Mouse (Mus musculus): ENCODE data around the gene Gm2115. TPM values are rescaled to one million over a fixed set of nuclear protein-coding genes. Genes with fewer than 3 reads are reported as not detected.

Gm2115 gene
- polyA plus RNA-seq, 1 experiment from 2014 or later, result 0.97 TPM

DNA sequence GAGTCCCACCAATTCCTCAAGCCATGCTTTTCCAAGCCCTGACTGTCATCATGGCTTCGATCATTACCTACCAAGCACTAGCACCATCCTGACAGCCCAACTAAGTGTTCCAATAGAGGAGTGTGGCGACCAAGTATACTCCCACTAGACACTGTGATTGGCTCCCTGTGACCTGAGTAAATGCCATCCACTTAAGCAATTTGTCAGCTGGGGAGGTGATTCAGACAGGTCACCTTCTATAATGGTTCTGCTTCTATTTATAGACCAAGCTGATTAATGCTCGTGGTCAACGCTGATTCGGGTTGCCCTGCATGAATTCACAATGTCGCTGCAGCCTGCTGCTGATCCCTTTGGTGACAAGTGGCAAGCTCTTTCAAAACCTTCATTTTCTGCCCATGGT is 37.4 kb downstream of the Gm2115 start:
- Histone ChIP-seq H3K4me3 (replicated peaks; ENCODE audit: low read depth, low read length) (no peak overlapping the region), H3K27ac (replicated peaks; ENCODE audit: low read depth, low read length) (no peak overlapping the region), H3K4me1 (ENCODE audit: control insufficient read depth, insufficient read depth, low read length) (no peaks in the 10 kb centered on the region), H3K4me2 (ENCODE audit: low read length) (no peak overlapping the region), H3K36me3 (ENCODE audit: control insufficient read depth, insufficient read depth, low read length) (no peaks in the 10 kb centered on the region), H3K9me3 (ENCODE audit: control insufficient read depth, low read length) (no peaks in the 10 kb centered on the region), H3K9ac (replicated peaks; ENCODE audit: low read length) (no peak overlapping the region), H3K27me3 (ENCODE audit: control insufficient read depth, insufficient read depth, low read length) (no peaks in the 10 kb centered on the region)
- no peak for DNase-seq
- 77% methylated on average over 6 of the region's 6 CpGs for WGBS
- no peak for ATAC-seq (ENCODE audit: low FRiP score, low TSS enrichment)

- no peaks in the 10 kb centered on the region for H3K36me3 ChIP-seq (ENCODE audit: control insufficient read depth, insufficient read depth, low read length)
Measured at GRCm38 (mm10) chr7:84577034-84577433, 48.3 kb downstream of the Gm2115 start.

DNA sequence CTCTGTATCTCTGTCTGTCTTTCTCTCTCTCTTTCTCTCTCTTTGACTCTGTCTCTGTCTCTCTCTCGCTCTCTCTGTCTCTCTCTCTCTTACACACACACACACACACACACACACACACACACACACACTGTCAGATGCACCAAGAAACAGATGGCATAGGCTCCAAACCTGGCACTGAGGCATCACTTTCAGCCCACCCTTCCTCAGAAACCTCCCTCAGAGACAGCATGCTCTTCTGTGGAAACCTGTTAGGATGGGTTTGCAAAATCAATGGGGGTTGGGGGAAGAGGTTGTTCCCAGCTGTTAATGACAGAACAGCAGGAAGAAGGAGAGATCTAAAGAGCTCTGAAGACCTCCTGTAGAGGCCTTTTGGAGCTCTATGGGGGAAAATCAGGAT is 50.1 kb downstream of the Gm2115 start:
- Histone ChIP-seq H3K4me3 (replicated peaks; ENCODE audit: low read depth, low read length) (no peak overlapping the region), H3K4me2 (ENCODE audit: low read length) (no peak overlapping the region), H3K4me1 (ENCODE audit: control insufficient read depth, insufficient read depth, low read length) (no peaks in the 10 kb centered on the region), H3K9me3 (ENCODE audit: control insufficient read depth, low read length) (no peaks in the 10 kb centered on the region), H3K9ac (replicated peaks; ENCODE audit: low read length) (no peak overlapping the region), H3K36me3 (ENCODE audit: control insufficient read depth, insufficient read depth, low read length) (no peaks in the 10 kb centered on the region), H3K27ac (replicated peaks; ENCODE audit: low read depth, low read length) (no peak overlapping the region), H3K27me3 (ENCODE audit: control insufficient read depth, insufficient read depth, low read length) (no peaks in the 10 kb centered on the region)
- WGBS, result 75% methylated on average over 1 of the region's 1 CpGs
- ATAC-seq (ENCODE audit: low FRiP score, low TSS enrichment) (no peak), DNase-seq (no peak)

More at GRCm38 (mm10) chr7:84577034-84577433, 48.3 kb downstream of the Gm2115 start:
- WGBS, result 82% methylated on average over 2 of the region's 2 CpGs
- Histone ChIP-seq H3K27ac (replicated peaks; ENCODE audit: low read depth, low read length) (no peak overlapping the region), H3K9me3 (ENCODE audit: control insufficient read depth, low read length) (no peaks in the 10 kb centered on the region), H3K4me2 (ENCODE audit: low read length) (no peak overlapping the region), H3K27me3 (ENCODE audit: control insufficient read depth, insufficient read depth, low read length) (no peaks in the 10 kb centered on the region), H3K4me1 (ENCODE audit: control insufficient read depth, insufficient read depth, low read length) (no peaks in the 10 kb centered on the region), H3K9ac (replicated peaks; ENCODE audit: low read length) (no peak overlapping the region), H3K4me3 (replicated peaks; ENCODE audit: low read depth, low read length) (no peak overlapping the region)
- DNase-seq, result no peak
- peak; percentile 34; the same call in 1 of the 2 replicates for ATAC-seq (ENCODE audit: low FRiP score, low TSS enrichment)

DNA sequence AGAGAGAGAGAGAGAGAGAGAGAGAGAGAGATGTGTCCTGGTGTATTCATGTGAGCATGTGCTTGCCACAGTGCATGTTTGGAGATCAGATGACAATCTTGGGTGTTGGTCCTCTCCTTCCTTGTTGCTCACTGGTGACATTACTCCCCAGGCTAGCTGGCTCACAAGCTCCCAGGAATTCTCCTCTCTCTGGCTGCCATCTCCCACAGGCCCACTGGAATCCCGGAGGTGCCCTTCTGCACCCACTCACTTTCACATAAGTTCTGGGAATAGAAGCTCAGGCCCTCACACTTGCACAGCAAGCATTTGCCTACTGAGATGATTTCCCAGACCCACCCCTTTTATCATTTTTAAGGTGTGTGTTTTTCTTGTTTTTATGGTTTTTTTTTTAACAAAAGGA is 51.0 kb downstream of the Gm2115 start:
- no peak overlapping the region for H3K4me2 ChIP-seq (ENCODE audit: low read length)

GRCm38 (mm10) chr7:84585086-84585485 is 56.3 kb downstream of the Gm2115 start:
- 93% methylated on average over 4 of the region's 4 CpGs for WGBS
- H3K36me3 ChIP-seq (ENCODE audit: control insufficient read depth, insufficient read depth, low read length), result no peaks in the 10 kb centered on the region
- ATAC-seq (ENCODE audit: low FRiP score, low TSS enrichment), result no peak
- no peaks in the 10 kb centered on the region for H3K4me1 ChIP-seq (ENCODE audit: control insufficient read depth, insufficient read depth, low read length)
- H3K9ac ChIP-seq (replicated peaks; ENCODE audit: low read length), result no peak overlapping the region
- H3K27me3 ChIP-seq (ENCODE audit: control insufficient read depth, insufficient read depth, low read length), result no peaks in the 10 kb centered on the region
- no peaks in the 10 kb centered on the region for H3K9me3 ChIP-seq (ENCODE audit: control insufficient read depth, low read length)
- no peak overlapping the region for H3K4me3 ChIP-seq (replicated peaks; ENCODE audit: low read depth, low read length)
- H3K27ac ChIP-seq (replicated peaks; ENCODE audit: low read depth, low read length), result no peak overlapping the region
- DNase-seq, result no peak
- H3K4me2 ChIP-seq (ENCODE audit: low read length), result no peak overlapping the region

More for the DNA sequence above, 51.0 kb downstream of the Gm2115 start:
- H3K36me3 ChIP-seq (ENCODE audit: control insufficient read depth, insufficient read depth, low read length), result no peaks in the 10 kb centered on the region
- H3K4me1 ChIP-seq (ENCODE audit: control insufficient read depth, insufficient read depth, low read length), result no peaks in the 10 kb centered on the region
- H3K9me3 ChIP-seq (ENCODE audit: control insufficient read depth, low read length), result no peaks in the 10 kb centered on the region
- H3K27me3 ChIP-seq (ENCODE audit: control insufficient read depth, insufficient read depth, low read length), result no peaks in the 10 kb centered on the region
- ATAC-seq (ENCODE audit: low FRiP score, low TSS enrichment) (no peak), DNase-seq (no peak)
- no peak overlapping the region for H3K4me3 ChIP-seq (replicated peaks; ENCODE audit: low read depth, low read length)
- 95% methylated on average over 1 of the region's 1 CpGs for WGBS
- H3K9ac ChIP-seq (replicated peaks; ENCODE audit: low read length), result no peak overlapping the region
- no peak overlapping the region for H3K27ac ChIP-seq (replicated peaks; ENCODE audit: low read depth, low read length)

DNA sequence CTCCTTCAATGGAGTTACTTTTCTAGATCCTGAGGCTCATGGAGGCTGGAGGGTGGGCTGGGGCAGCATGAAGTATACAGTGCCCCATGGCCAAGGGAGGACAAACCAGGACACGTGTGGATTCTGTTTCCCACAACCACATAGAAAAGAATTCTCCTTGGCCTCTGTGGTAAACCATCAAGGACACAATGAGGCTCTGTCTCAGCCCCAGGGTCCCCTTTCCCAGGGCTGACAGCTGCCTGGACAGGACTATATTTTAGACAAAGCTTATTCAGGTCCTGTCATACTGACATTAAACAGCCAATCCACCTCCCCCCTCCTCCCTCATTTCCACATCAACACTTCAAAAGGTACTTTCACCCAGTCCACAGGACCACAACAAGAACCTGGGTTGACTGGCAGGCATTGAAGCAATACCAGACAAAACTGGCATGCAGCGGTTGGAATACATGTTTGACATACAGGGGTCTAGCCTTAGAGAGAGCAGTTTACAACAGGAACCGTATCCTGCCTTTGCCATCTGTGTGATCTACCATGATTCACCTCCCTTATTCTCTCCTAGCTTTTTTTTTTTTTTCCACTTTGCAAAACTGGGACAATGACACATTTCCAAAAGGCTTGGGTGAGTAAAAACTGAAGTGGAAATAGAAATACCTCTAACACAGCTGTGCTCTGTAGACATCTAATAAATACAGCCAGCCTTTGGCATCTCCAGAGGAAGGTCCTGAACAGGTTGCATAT is 57.8 kb downstream of the Gm2115 start:
- H3K36me3 ChIP-seq (ENCODE audit: control insufficient read depth, insufficient read depth, low read length), result no peaks in the 10 kb centered on the region
- DNase-seq (peak; percentile 20), ATAC-seq (ENCODE audit: low FRiP score, low TSS enrichment) (peak; percentile 59)
- WGBS, result 26% methylated on average over 3 of the region's 3 CpGs
- H3K27me3 ChIP-seq (ENCODE audit: control insufficient read depth, insufficient read depth, low read length), result no peaks in the 10 kb centered on the region
- no peak overlapping the region for H3K9ac ChIP-seq (replicated peaks; ENCODE audit: low read length)
- no peaks in the 10 kb centered on the region for H3K9me3 ChIP-seq (ENCODE audit: control insufficient read depth, low read length)
- no peak overlapping the region for H3K4me3 ChIP-seq (replicated peaks; ENCODE audit: low read depth, low read length)
- no peak overlapping the region for H3K27ac ChIP-seq (replicated peaks; ENCODE audit: low read depth, low read length)
- no peak overlapping the region for H3K4me2 ChIP-seq (ENCODE audit: low read length)
- H3K4me1 ChIP-seq (ENCODE audit: control insufficient read depth, insufficient read depth, low read length), result no peaks in the 10 kb centered on the region

- no peak overlapping the region for H3K4me2 ChIP-seq (ENCODE audit: low read length)
- H3K27me3 ChIP-seq (ENCODE audit: control insufficient read depth, insufficient read depth, low read length), result no peaks in the 10 kb centered on the region
- ATAC-seq (ENCODE audit: low FRiP score, low TSS enrichment) (no peak), DNase-seq (no peak)
- no peaks in the 10 kb centered on the region for H3K4me1 ChIP-seq (ENCODE audit: control insufficient read depth, insufficient read depth, low read length)
- no peaks in the 10 kb centered on the region for H3K36me3 ChIP-seq (ENCODE audit: control insufficient read depth, insufficient read depth, low read length)
- H3K9me3 ChIP-seq (ENCODE audit: control insufficient read depth, low read length), result no peaks in the 10 kb centered on the region
- no peak overlapping the region for H3K27ac ChIP-seq (replicated peaks; ENCODE audit: low read depth, low read length)
- 88% methylated on average over 5 of the region's 5 CpGs for WGBS
- no peak overlapping the region for H3K9ac ChIP-seq (replicated peaks; ENCODE audit: low read length)
- no peak overlapping the region for H3K4me3 ChIP-seq (replicated peaks; ENCODE audit: low read depth, low read length)
Measured at GRCm38 (mm10) chr7:84587101-84587783, 58.5 kb downstream of the Gm2115 start.

- WGBS, result 84% methylated on average over 2 of the region's 2 CpGs
- H3K4me1 ChIP-seq (ENCODE audit: control insufficient read depth, insufficient read depth, low read length), result no peaks in the 10 kb centered on the region
- ATAC-seq (ENCODE audit: low FRiP score, low TSS enrichment) (no peak), DNase-seq (no peak)
- no peaks in the 10 kb centered on the region for H3K36me3 ChIP-seq (ENCODE audit: control insufficient read depth, insufficient read depth, low read length)
- H3K4me2 ChIP-seq (ENCODE audit: low read length), result no peak overlapping the region
- no peak overlapping the region for H3K9ac ChIP-seq (replicated peaks; ENCODE audit: low read length)
- no peak overlapping the region for H3K27ac ChIP-seq (replicated peaks; ENCODE audit: low read depth, low read length)
- no peak overlapping the region for H3K4me3 ChIP-seq (replicated peaks; ENCODE audit: low read depth, low read length)
- H3K27me3 ChIP-seq (ENCODE audit: control insufficient read depth, insufficient read depth, low read length), result no peaks in the 10 kb centered on the region
- H3K9me3 ChIP-seq (ENCODE audit: control insufficient read depth, low read length), result no peaks in the 10 kb centered on the region
Measured at GRCm38 (mm10) chr7:84590622-84591021, 61.9 kb downstream of the Gm2115 start.

DNA sequence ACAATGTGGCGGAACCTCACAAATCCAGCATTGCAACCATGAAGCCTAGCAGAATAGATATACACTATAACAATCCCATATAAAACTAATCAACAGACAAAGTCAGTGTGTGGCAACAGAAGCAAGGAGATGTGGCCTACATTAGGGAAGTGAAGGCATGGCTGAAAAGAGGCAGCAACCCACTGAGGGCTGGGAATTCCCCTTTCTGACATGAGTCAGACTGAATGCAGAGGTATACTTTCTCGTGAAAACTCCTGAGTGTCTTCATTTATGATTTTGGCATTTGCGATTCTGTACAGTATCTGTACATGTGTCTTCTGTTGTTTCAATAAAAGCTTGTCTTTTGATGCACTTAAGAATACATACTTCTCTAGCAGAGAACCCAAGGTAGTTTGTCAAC is 62.6 kb downstream of the Gm2115 start:
- Histone ChIP-seq H3K9me3 (ENCODE audit: control insufficient read depth, low read length) (no peaks in the 10 kb centered on the region), H3K9ac (replicated peaks; ENCODE audit: low read length) (no peak overlapping the region), H3K4me1 (ENCODE audit: control insufficient read depth, insufficient read depth, low read length) (no peaks in the 10 kb centered on the region), H3K36me3 (ENCODE audit: control insufficient read depth, insufficient read depth, low read length) (no peaks in the 10 kb centered on the region), H3K27ac (replicated peaks; ENCODE audit: low read depth, low read length) (no peak overlapping the region), H3K27me3 (ENCODE audit: control insufficient read depth, insufficient read depth, low read length) (no peaks in the 10 kb centered on the region), H3K4me3 (replicated peaks; ENCODE audit: low read depth, low read length) (no peak overlapping the region), H3K4me2 (ENCODE audit: low read length) (no peak overlapping the region)
- ATAC-seq (ENCODE audit: low FRiP score, low TSS enrichment) (no peak), DNase-seq (no peak)
- 91% methylated on average over 3 of the region's 3 CpGs for WGBS
